Mouse (Mus musculus): ENCODE results near the gene Lrrc4. TPM values are rescaled to one million over a fixed set of nuclear protein-coding genes. Genes with fewer than 3 reads are reported as not detected.

Lrrc4 gene
- polyA plus RNA-seq (2015; fragmentation: Nextera tagmentation; extraction: Ambion mirVana), result 5.6 and 6.4 TPM in 2 replicates

GRCm38 (mm10) chr6:28831011-28831853, at the start of gene Lrrc4:
Gene Lrrc4, minus strand, starts transcription at chr6:28831747.
- no peaks in the 10 kb centered on the region for H3K9me3 ChIP-seq
- peaks cover 9% of the 10 kb centered on the region for H3K36me3 ChIP-seq
- 19% methylated on average over 27 of the region's 27 CpGs for WGBS
- peak within 1 kb of the TSS; percentile 98 for H3K27ac ChIP-seq
- ATAC-seq (ENCODE audit: low FRiP score), result 0 out of 2 replicates have a peak, but pooled peaks have one; percentile 1
- peak within 1 kb of the TSS; percentile 87 for H3K4me3 ChIP-seq
- peak within 1 kb of the TSS; percentile 98 for H3K9ac ChIP-seq
- H3K4me2 ChIP-seq, result peak within 1 kb of the TSS; percentile 97
- peaks cover 63% of the 10 kb centered on the region for H3K4me1 ChIP-seq (replicated peaks)
- peaks cover 9% of the 10 kb centered on the region; the same call in 1 of the 2 replicates for H3K27me3 ChIP-seq

GRCm38 (mm10) chr6:28880909-28881308, 49.4 kb upstream of the Lrrc4 start:
- Histone ChIP-seq H3K36me3 (peaks cover 23% of the 10 kb centered on the region), H3K27ac (no peak overlapping the region), H3K9ac (no peak overlapping the region), H3K27me3 (no peaks in the 10 kb centered on the region), H3K4me2 (no peak overlapping the region), H3K4me3 (no peak overlapping the region), H3K4me1 (replicated peaks) (peaks cover 67% of the 10 kb centered on the region), H3K9me3 (no peaks in the 10 kb centered on the region)
- 93% methylated on average over 4 of the region's 4 CpGs for WGBS
- ATAC-seq (ENCODE audit: low FRiP score), result no peak

DNA sequence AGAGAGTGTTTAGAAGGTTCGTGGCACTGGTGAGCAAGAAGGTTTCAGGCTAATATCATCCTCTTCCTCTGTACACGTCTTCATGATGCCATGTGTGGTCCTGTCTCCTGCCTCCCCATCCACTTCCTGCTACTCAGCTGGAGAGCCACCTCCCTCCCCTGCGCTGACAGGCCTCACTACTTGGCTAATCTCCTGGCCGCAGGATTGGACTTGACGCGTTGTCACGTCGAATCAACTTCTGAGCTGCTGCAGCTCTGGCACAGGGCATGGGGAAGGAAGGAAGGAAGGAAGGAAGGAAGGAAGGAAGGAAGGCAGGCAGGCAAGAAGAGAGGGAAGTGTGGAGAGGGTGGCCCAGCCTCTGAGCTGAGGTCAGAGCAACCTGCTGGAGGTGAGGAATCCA, 47.8 kb upstream of the Lrrc4 start:
- Histone ChIP-seq H3K27ac (no peak overlapping the region), H3K27me3 (no peaks in the 10 kb centered on the region), H3K4me3 (no peak overlapping the region), H3K4me2 (no peak overlapping the region), H3K36me3 (peaks cover 10% of the 10 kb centered on the region; the same call in 1 of the 2 replicates), H3K4me1 (replicated peaks) (peaks cover 82% of the 10 kb centered on the region), H3K9me3 (no peaks in the 10 kb centered on the region), H3K9ac (no peak overlapping the region)
- WGBS, result 68% methylated on average over 8 of the region's 8 CpGs
- ATAC-seq (ENCODE audit: low FRiP score), result no peak

- H3K4me3 ChIP-seq, result no peak overlapping the region
- H3K27ac ChIP-seq, result peak overlapping the region; percentile 71
- H3K4me2 ChIP-seq, result no peak overlapping the region
- peaks cover 80% of the 10 kb centered on the region for H3K4me1 ChIP-seq (replicated peaks)
- ATAC-seq (ENCODE audit: low FRiP score), result peak; percentile 63
- H3K9ac ChIP-seq, result no peak overlapping the region
- 21% methylated on average over 7 of the region's 7 CpGs for WGBS
- H3K9me3 ChIP-seq, result no peaks in the 10 kb centered on the region
- H3K36me3 ChIP-seq, result peaks cover 6% of the 10 kb centered on the region; the same call in 1 of the 2 replicates
- no peaks in the 10 kb centered on the region for H3K27me3 ChIP-seq
Measured at GRCm38 (mm10) chr6:28877945-28878666, 46.6 kb upstream of the Lrrc4 start.

DNA sequence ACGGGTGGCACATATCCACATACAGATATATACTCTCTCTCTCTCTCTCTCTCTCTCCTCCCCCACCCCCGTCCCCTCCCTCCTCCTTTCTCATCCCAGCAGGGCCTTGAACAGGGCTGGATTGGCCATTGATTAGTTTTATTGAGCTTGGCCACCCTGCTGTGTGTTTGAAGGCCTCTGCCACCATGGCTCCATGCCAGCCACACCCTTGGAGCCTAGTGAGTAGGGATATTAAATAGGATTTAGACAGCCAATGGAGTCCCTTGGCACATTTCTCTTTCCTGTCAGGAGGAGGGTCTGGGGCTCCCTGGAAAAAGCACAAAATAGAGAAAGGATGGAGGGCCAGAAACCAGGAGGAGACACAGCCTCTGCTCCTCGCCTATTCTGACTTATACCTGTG, 44.9 kb upstream of the Lrrc4 start:
- no peaks in the 10 kb centered on the region for H3K27me3 ChIP-seq
- no peaks in the 10 kb centered on the region for H3K9me3 ChIP-seq
- 0 out of 2 replicates have a peak, but pooled peaks cover 5% of the 10 kb centered on the region for H3K36me3 ChIP-seq
- WGBS, result 38% methylated on average over 3 of the region's 3 CpGs
- peak; percentile 4; the same call in 1 of the 2 replicates for ATAC-seq (ENCODE audit: low FRiP score)
- peaks cover 80% of the 10 kb centered on the region for H3K4me1 ChIP-seq (replicated peaks)
- H3K4me3 ChIP-seq, result no peak overlapping the region
- H3K27ac ChIP-seq, result peak overlapping the region; percentile 25
- H3K4me2 ChIP-seq, result no peak overlapping the region
- H3K9ac ChIP-seq, result no peak overlapping the region

DNA sequence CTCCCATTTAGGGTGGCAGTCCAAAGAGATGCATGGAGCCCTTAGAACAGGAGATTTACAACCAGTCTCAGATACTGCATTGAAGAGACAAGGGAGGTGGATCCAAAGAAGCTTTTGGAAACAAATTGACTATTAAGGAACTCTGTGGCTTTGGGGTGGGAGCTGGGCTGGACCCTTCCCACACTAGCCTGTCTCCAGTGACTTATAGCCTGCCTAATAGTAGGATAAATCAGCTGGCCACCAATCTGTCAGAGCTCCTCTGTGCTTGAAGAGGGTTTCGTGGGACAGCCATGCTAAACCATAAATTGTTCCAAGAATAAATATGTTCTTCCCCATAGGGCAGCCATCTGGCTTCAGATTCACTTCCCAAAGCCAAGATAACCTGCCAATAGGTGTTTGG, 43.8 kb upstream of the Lrrc4 start:
- no peak overlapping the region for H3K4me2 ChIP-seq
- H3K4me1 ChIP-seq (replicated peaks), result peaks cover 72% of the 10 kb centered on the region
- 0 out of 2 replicates have a peak, but pooled peaks cover 2% of the 10 kb centered on the region for H3K36me3 ChIP-seq
- H3K27ac ChIP-seq, result no peak overlapping the region
- ATAC-seq (ENCODE audit: low FRiP score), result no peak
- H3K27me3 ChIP-seq, result no peaks in the 10 kb centered on the region
- H3K4me3 ChIP-seq, result no peak overlapping the region
- 70% methylated on average over 1 of the region's 1 CpGs for WGBS
- no peak overlapping the region for H3K9ac ChIP-seq
- H3K9me3 ChIP-seq, result no peaks in the 10 kb centered on the region

DNA sequence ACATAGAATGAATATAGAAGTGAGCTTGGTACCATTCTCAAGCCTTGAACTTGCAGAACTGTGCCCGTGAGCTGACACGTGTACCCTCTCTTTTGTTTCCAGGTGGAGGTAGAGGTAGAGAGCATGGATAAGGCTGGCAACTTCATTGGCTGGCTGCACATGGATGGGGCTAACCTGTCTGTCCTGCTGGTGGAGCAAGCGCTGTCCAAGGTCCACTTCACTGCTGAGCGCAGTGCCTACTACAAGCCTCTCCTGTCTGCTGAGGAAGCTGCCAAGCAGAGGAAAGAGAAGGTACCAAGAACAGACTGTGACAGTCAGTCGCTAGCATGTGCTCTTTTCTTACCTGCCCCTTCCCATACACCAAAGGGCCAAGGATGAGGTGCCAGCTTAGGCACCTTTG, 43.2 kb upstream of the Lrrc4 start:
- no peak overlapping the region for H3K9ac ChIP-seq
- no peaks in the 10 kb centered on the region for H3K36me3 ChIP-seq
- WGBS, result 87% methylated on average over 5 of the region's 5 CpGs
- H3K4me2 ChIP-seq, result no peak overlapping the region
- H3K4me3 ChIP-seq, result no peak overlapping the region
- no peak for ATAC-seq (ENCODE audit: low FRiP score)
- peaks cover 68% of the 10 kb centered on the region for H3K4me1 ChIP-seq (replicated peaks)
- no peak overlapping the region for H3K27ac ChIP-seq
- H3K27me3 ChIP-seq, result no peaks in the 10 kb centered on the region
- no peaks in the 10 kb centered on the region for H3K9me3 ChIP-seq

DNA sequence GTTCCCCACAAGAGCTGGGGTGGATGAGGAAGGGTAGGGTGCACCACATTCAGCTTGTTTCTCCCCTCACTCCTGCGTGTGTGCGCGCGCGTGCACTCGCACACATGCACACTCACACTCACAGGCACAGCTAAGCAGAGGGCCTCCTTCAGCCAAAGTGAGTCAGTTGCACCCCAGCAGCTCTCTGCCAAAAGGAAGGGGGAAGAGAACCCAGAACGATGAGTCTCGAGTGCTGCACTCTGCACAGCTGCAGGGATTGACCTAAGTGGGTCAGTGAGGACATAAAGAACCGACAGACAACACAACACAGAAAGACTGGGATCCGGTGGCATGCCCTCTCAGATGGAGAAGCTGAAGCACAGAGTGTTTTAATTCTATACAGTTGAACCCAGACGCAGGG, 42.5 kb upstream of the Lrrc4 start:
- Histone ChIP-seq H3K36me3 (no peaks in the 10 kb centered on the region), H3K4me2 (no peak overlapping the region), H3K9ac (no peak overlapping the region), H3K27me3 (no peaks in the 10 kb centered on the region), H3K4me1 (replicated peaks) (peaks cover 63% of the 10 kb centered on the region), H3K27ac (no peak overlapping the region), H3K9me3 (no peaks in the 10 kb centered on the region), H3K4me3 (no peak overlapping the region)
- ATAC-seq (ENCODE audit: low FRiP score), result no peak
- 76% methylated on average over 11 of the region's 11 CpGs for WGBS

- peaks cover 54% of the 10 kb centered on the region for H3K4me1 ChIP-seq (replicated peaks)
- 83% methylated on average over 3 of the region's 3 CpGs for WGBS
- no peak overlapping the region for H3K27ac ChIP-seq
- no peak overlapping the region for H3K9ac ChIP-seq
- no peak overlapping the region for H3K4me3 ChIP-seq
- H3K36me3 ChIP-seq, result no peaks in the 10 kb centered on the region
- no peaks in the 10 kb centered on the region for H3K9me3 ChIP-seq
- H3K27me3 ChIP-seq, result no peaks in the 10 kb centered on the region
- no peak for ATAC-seq (ENCODE audit: low FRiP score)
- H3K4me2 ChIP-seq, result no peak overlapping the region
Measured at GRCm38 (mm10) chr6:28872421-28872795, 40.9 kb upstream of the Lrrc4 start.

DNA sequence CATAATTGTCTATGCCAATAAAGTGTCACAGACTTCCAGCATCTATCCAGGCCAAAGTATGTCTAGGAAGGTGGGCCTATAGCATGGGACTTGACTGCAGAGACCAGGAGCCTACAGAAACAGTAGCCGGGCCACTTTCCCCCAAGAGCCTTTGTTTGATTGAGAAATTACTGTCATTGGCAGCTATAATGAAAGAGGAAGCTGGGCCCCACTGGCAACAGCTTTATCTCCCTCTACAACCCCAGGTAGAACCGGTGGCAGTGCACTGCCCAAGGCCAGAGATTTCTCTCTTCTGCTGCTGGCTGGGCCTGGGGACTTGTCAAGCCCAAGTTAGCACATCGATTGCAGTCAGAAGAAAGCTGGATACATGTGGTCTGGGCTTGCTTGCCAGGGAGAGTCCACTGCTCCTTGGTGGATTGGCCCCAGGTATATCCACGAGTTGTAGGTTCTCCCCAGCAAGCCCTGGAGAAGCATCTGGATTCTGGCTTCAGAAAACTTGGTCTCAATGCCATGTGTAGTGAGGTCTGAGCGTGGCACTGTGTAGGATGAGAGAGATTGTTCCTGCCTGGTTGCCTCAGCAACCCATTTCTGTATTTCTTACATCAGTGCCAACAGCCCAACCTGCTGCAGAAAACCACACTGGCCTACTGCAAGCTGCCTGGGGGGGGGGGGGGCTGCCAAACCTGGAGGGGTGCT, 40.3 kb upstream of the Lrrc4 start:
- no peaks in the 10 kb centered on the region for H3K9me3 ChIP-seq
- no peak overlapping the region for H3K4me2 ChIP-seq
- H3K9ac ChIP-seq, result no peak overlapping the region
- H3K4me3 ChIP-seq, result no peak overlapping the region
- peaks cover 54% of the 10 kb centered on the region for H3K4me1 ChIP-seq (replicated peaks)
- H3K36me3 ChIP-seq, result no peaks in the 10 kb centered on the region
- H3K27me3 ChIP-seq, result no peaks in the 10 kb centered on the region
- no peak overlapping the region for H3K27ac ChIP-seq
- ATAC-seq (ENCODE audit: low FRiP score), result no peak
- WGBS, result 80% methylated on average over 5 of the region's 5 CpGs

- peaks cover 45% of the 10 kb centered on the region for H3K4me1 ChIP-seq (replicated peaks)
- no peaks in the 10 kb centered on the region for H3K36me3 ChIP-seq
- no peak overlapping the region for H3K4me2 ChIP-seq
- 80% methylated on average over 2 of the region's 2 CpGs for WGBS
- H3K27ac ChIP-seq, result peak overlapping the region; percentile 10; the same call in 1 of the 2 replicates
- no peak overlapping the region for H3K4me3 ChIP-seq
- ATAC-seq (ENCODE audit: low FRiP score), result no peak
- no peak overlapping the region for H3K9ac ChIP-seq
- H3K27me3 ChIP-seq, result no peaks in the 10 kb centered on the region
- H3K9me3 ChIP-seq, result no peaks in the 10 kb centered on the region
Measured at GRCm38 (mm10) chr6:28867516-28868251, 36.1 kb upstream of the Lrrc4 start.
